Mouse (Mus musculus) midbrain, embryonic 10.5 days (tissue): Measurements from ENCODE around the gene Higd1a. TPM values are rescaled to one million over a fixed set of nuclear protein-coding genes. Genes with fewer than 3 reads are reported as not detected.

Source experiments
- DNase-seq: peaks from one replicate; pipeline ENCODE4 v3.0.0-alpha.2; 2017; ENCODE audit warnings: low spot score
- H3K27ac ChIP-seq: fragments of 300-500 bp; sonication (generic); replicated peaks from 2 replicates; pipeline ENCODE4 v1.5.1; 2016; ENCODE audit warnings: mild to moderate bottlenecking
- H3K27me3 ChIP-seq: fragments of 300-500 bp; sonication (generic); 2 replicates; pipeline ENCODE4 v1.6.1; 2016; ENCODE audit warnings: low read depth, mild to moderate bottlenecking; ENCODE audit not compliant: poor library complexity, severe bottlenecking
- H3K36me3 ChIP-seq: fragments of 300-500 bp; sonication (generic); 2 replicates; pipeline ENCODE4 v1.6.1; 2016; ENCODE audit warnings: mild to moderate bottlenecking, moderate library complexity
- H3K4me1 ChIP-seq: fragments of 300-500 bp; sonication (generic); 2 replicates; pipeline ENCODE4 v1.6.1; 2016
- H3K4me3 ChIP-seq: fragments of 300-500 bp; sonication (generic); 2 replicates; pipeline ENCODE4 v1.5.1; 2016; ENCODE audit warnings: mild to moderate bottlenecking, moderate library complexity
- H3K9me3 ChIP-seq: fragments of 300-500 bp; sonication (generic); replicated peaks from 2 replicates; pipeline ENCODE4 v1.6.1; 2016; ENCODE audit warnings: mild to moderate bottlenecking
- WGBS: fragments of 180-500 bp; shearing (Covaris S2); methylation state at CpG from one replicate; pipeline ENCODE4 v1.1.7; 2016; 5-methylcytosine and 5-hydroxymethylcytosine counted together
- polyA plus RNA-seq: library from polyadenylated mRNA; unstranded; fragments of >200 nt; fragmentation: Nextera tagmentation; extraction: Ambion mirVana; gene quantifications from 2 replicates; pipeline ENCODE4 v1.2.1, GENCODE M21; 2016

Higd1a gene
- polyA plus RNA-seq, 1 experiment from 2014 or later: 245 TPM

GRCm38 (mm10) chr9:121823991-121824390 lies 34.2 kb downstream of the Higd1a start:
- H3K36me3 ChIP-seq: no peaks in the 10 kb centered on the region
- peaks cover 4% of the 10 kb centered on the region; the same call in 1 of the 2 replicates for H3K4me1 ChIP-seq
- DNase-seq: no peak
- 89% methylated on average over 7 of the region's 7 CpGs for WGBS
- no peak overlapping the region for H3K27ac ChIP-seq
- H3K4me3 ChIP-seq: no peak overlapping the region
- no peaks in the 10 kb centered on the region for H3K9me3 ChIP-seq
- H3K27me3 ChIP-seq: no peaks in the 10 kb centered on the region

GRCm38 (mm10) chr9:121823051-121823450 lies 35.1 kb downstream of the Higd1a start:
- no peak for DNase-seq
- Histone ChIP-seq H3K4me1 (peaks cover 4% of the 10 kb centered on the region; the same call in 1 of the 2 replicates), H3K27me3 (no peaks in the 10 kb centered on the region), H3K27ac (no peak overlapping the region), H3K36me3 (no peaks in the 10 kb centered on the region), H3K9me3 (no peaks in the 10 kb centered on the region), H3K4me3 (no peak overlapping the region)
- 79% methylated on average over 1 of the region's 1 CpGs for WGBS

GRCm38 (mm10) chr9:121822585-121822991 lies 35.6 kb downstream of the Higd1a start:
- H3K27me3 ChIP-seq: no peaks in the 10 kb centered on the region
- no peaks in the 10 kb centered on the region for H3K9me3 ChIP-seq
- no peak overlapping the region for H3K4me3 ChIP-seq
- no peak for DNase-seq
- peaks cover 4% of the 10 kb centered on the region; the same call in 1 of the 2 replicates for H3K4me1 ChIP-seq
- WGBS: 84% methylated on average over 6 of the region's 6 CpGs
- no peaks in the 10 kb centered on the region for H3K36me3 ChIP-seq
- 0 out of 2 replicates have a peak overlapping the region, but pooled peaks have one; percentile 33 for H3K27ac ChIP-seq

GRCm38 (mm10) chr9:121820765-121821164 lies 37.4 kb downstream of the Higd1a start:
- WGBS: 72% methylated on average over 5 of the region's 5 CpGs
- Histone ChIP-seq H3K27me3 (no peaks in the 10 kb centered on the region), H3K9me3 (no peaks in the 10 kb centered on the region), H3K4me1 (peaks cover 4% of the 10 kb centered on the region; the same call in 1 of the 2 replicates), H3K27ac (no peak overlapping the region), H3K36me3 (no peaks in the 10 kb centered on the region), H3K4me3 (no peak overlapping the region)
- no peak for DNase-seq

GRCm38 (mm10) chr9:121819771-121820471 lies 38.2 kb downstream of the Higd1a start:
- no peak overlapping the region for H3K4me3 ChIP-seq
- no peaks in the 10 kb centered on the region for H3K36me3 ChIP-seq
- no peak for DNase-seq
- 66% methylated on average over 7 of the region's 7 CpGs for WGBS
- H3K27me3 ChIP-seq: no peaks in the 10 kb centered on the region
- 0 out of 2 replicates have a peak overlapping the region, but pooled peaks have one; percentile 13 for H3K27ac ChIP-seq
- H3K9me3 ChIP-seq: no peaks in the 10 kb centered on the region
- H3K4me1 ChIP-seq: peaks cover 4% of the 10 kb centered on the region; the same call in 1 of the 2 replicates

- Histone ChIP-seq H3K27me3 (no peaks in the 10 kb centered on the region), H3K36me3 (no peaks in the 10 kb centered on the region), H3K27ac (0 out of 2 replicates have a peak overlapping the region, but pooled peaks have one; percentile 13), H3K4me3 (no peak overlapping the region), H3K9me3 (no peaks in the 10 kb centered on the region), H3K4me1 (peaks cover 4% of the 10 kb centered on the region; the same call in 1 of the 2 replicates)
- 84% methylated on average over 9 of the region's 9 CpGs for WGBS
- DNase-seq: no peak
These were observed 38.9 kb downstream of the Higd1a start for GRCm38 (mm10) chr9:121819073-121819770.

GRCm38 (mm10) chr9:121815183-121815582 lies 43.0 kb downstream of the Higd1a start:
- WGBS: 79% methylated on average over 6 of the region's 6 CpGs
- H3K27ac ChIP-seq: no peak overlapping the region
- no peak overlapping the region for H3K4me3 ChIP-seq
- H3K4me1 ChIP-seq: peaks cover 9% of the 10 kb centered on the region
- H3K27me3 ChIP-seq: no peaks in the 10 kb centered on the region
- H3K36me3 ChIP-seq: no peaks in the 10 kb centered on the region
- no peak for DNase-seq
- H3K9me3 ChIP-seq: no peaks in the 10 kb centered on the region

- Histone ChIP-seq H3K9me3 (no peaks in the 10 kb centered on the region), H3K4me3 (no peak overlapping the region), H3K27ac (peak overlapping the region; percentile 68), H3K36me3 (no peaks in the 10 kb centered on the region), H3K4me1 (peaks cover 39% of the 10 kb centered on the region), H3K27me3 (no peaks in the 10 kb centered on the region)
- DNase-seq: no peak
- 20% methylated on average over 15 of the region's 15 CpGs for WGBS
These were observed 47.9 kb downstream of the Higd1a start for GRCm38 (mm10) chr9:121810081-121810821.

GRCm38 (mm10) chr9:121808511-121808910 lies 49.7 kb downstream of the Higd1a start:
- no peak overlapping the region for H3K4me3 ChIP-seq
- DNase-seq: no peak
- H3K4me1 ChIP-seq: peaks cover 39% of the 10 kb centered on the region
- no peaks in the 10 kb centered on the region for H3K9me3 ChIP-seq
- no peaks in the 10 kb centered on the region for H3K36me3 ChIP-seq
- H3K27me3 ChIP-seq: no peaks in the 10 kb centered on the region
- H3K27ac ChIP-seq: peak overlapping the region; percentile 73
- WGBS: 64% methylated on average over 3 of the region's 3 CpGs

GRCm38 (mm10) chr9:121807947-121808346 lies 50.2 kb downstream of the Higd1a start:
- WGBS: 72% methylated on average over 7 of the region's 7 CpGs
- Histone ChIP-seq H3K4me3 (no peak overlapping the region), H3K36me3 (no peaks in the 10 kb centered on the region), H3K4me1 (peaks cover 39% of the 10 kb centered on the region), H3K9me3 (no peaks in the 10 kb centered on the region), H3K27ac (peak overlapping the region; percentile 73), H3K27me3 (no peaks in the 10 kb centered on the region)
- DNase-seq: no peak

- 67% methylated on average over 1 of the region's 1 CpGs for WGBS
- H3K36me3 ChIP-seq: no peaks in the 10 kb centered on the region
- peak overlapping the region; percentile 73 for H3K27ac ChIP-seq
- peaks cover 39% of the 10 kb centered on the region for H3K4me1 ChIP-seq
- DNase-seq: no peak
- no peaks in the 10 kb centered on the region for H3K9me3 ChIP-seq
- no peaks in the 10 kb centered on the region for H3K27me3 ChIP-seq
- no peak overlapping the region for H3K4me3 ChIP-seq
These were observed 50.6 kb downstream of the Higd1a start for GRCm38 (mm10) chr9:121807546-121807945.

GRCm38 (mm10) chr9:121802747-121803146 lies 55.4 kb downstream of the Higd1a start:
- Histone ChIP-seq H3K27me3 (no peaks in the 10 kb centered on the region), H3K27ac (no peak overlapping the region), H3K36me3 (no peaks in the 10 kb centered on the region), H3K4me1 (peaks cover 39% of the 10 kb centered on the region), H3K9me3 (no peaks in the 10 kb centered on the region), H3K4me3 (no peak overlapping the region)
- 75% methylated on average over 7 of the region's 7 CpGs for WGBS
- DNase-seq: no peak
